Mouse (Mus musculus) brain, embryonic 14.5 days (tissue): ENCODE measurements at regions not wholly inside any gene's neighbourhood (a gene's known extent, or its start where the extent isn't known, plus 50 kb on each side); places are given as distances from the start of the nearest gene placed in this dataset.

ENCODE experiments used
- CTCF ChIP-seq: fragments of 200-500 bp; IDR thresholded peaks from 2 replicates; pipeline ENCODE4 v1.5.1; 2012; ENCODE audit warnings: inconsistent platforms, mild to moderate bottlenecking, moderate library complexity, borderline replicate concordance; ENCODE audit not compliant: insufficient read depth, insufficient read length; ENCODE audit errors: extremely low read depth
- POLR2A ChIP-seq: fragments of 200-500 bp; IDR thresholded peaks from 2 replicates; pipeline ENCODE4 v1.6.1; 2012; ENCODE audit warnings: mild to moderate bottlenecking, inconsistent platforms, borderline replicate concordance; ENCODE audit not compliant: poor library complexity, insufficient read depth, insufficient read length, severe bottlenecking; ENCODE audit errors: extremely low read depth

- no peak for TF ChIP-seq POLR2A
- no peak for TF ChIP-seq CTCF
Measured at GRCm38 (mm10) chr1:137899305-137899704, 276.2 kb downstream of the Ptprc start.
